Mouse (Mus musculus): ENCODE data around the gene Tcp11l2.

Tcp11l2 gene

GRCm38 (mm10) chr10:84576395-84577070 lies at the start of gene Tcp11l2:
Gene Tcp11l2, plus strand, starts transcription at chr10:84576626.
- DNase-seq, result peak; percentile 99

- no peak for DNase-seq
Measured at GRCm38 (mm10) chr10:84527070-84527469, 49.4 kb upstream of the Tcp11l2 start.

GRCm38 (mm10) chr10:84527631-84528030 lies 48.8 kb upstream of the Tcp11l2 start:
- DNase-seq, result no peak

GRCm38 (mm10) chr10:84530388-84530787 lies 46.0 kb upstream of the Tcp11l2 start:
- no peak for DNase-seq

- DNase-seq, result no peak
Measured at GRCm38 (mm10) chr10:84531576-84531975, 44.9 kb upstream of the Tcp11l2 start.

- peak; percentile 97 for DNase-seq
Measured at GRCm38 (mm10) chr10:84532191-84532889, 44.1 kb upstream of the Tcp11l2 start.

- DNase-seq, result peak; percentile 96
Measured at GRCm38 (mm10) chr10:84532911-84533882, 43.2 kb upstream of the Tcp11l2 start.

- DNase-seq, result peak; percentile 98
Measured at GRCm38 (mm10) chr10:84533912-84534671, 42.3 kb upstream of the Tcp11l2 start, which contains the start of gene Ckap4. Gene Ckap4, minus strand, starts transcription at chr10:84534062.

- no peak for DNase-seq
Measured at GRCm38 (mm10) chr10:84535458-84535857, 41.0 kb upstream of the Tcp11l2 start.

- peak; percentile 79 for DNase-seq
Measured at GRCm38 (mm10) chr10:84535859-84536258, 40.6 kb upstream of the Tcp11l2 start.

- DNase-seq, result peak; percentile 86
Measured at GRCm38 (mm10) chr10:84539651-84540050, 36.8 kb upstream of the Tcp11l2 start.

- no peak for DNase-seq
Measured at GRCm38 (mm10) chr10:84542802-84543658, 33.4 kb upstream of the Tcp11l2 start.

- no peak for DNase-seq
Measured at GRCm38 (mm10) chr10:84544841-84545610, 31.4 kb upstream of the Tcp11l2 start.

- peak; percentile 94 for DNase-seq
Measured at GRCm38 (mm10) chr10:84549146-84549919, 27.1 kb upstream of the Tcp11l2 start.

- peak; percentile 91 for DNase-seq
Measured at GRCm38 (mm10) chr10:84549920-84550293, 26.5 kb upstream of the Tcp11l2 start.

- no peak for DNase-seq
Measured at GRCm38 (mm10) chr10:84551846-84552245, 24.6 kb upstream of the Tcp11l2 start.

- DNase-seq, result no peak
Measured at GRCm38 (mm10) chr10:84552477-84552876, 23.9 kb upstream of the Tcp11l2 start.

- DNase-seq, result no peak
Measured at GRCm38 (mm10) chr10:84554291-84555009, 22.0 kb upstream of the Tcp11l2 start.

GRCm38 (mm10) chr10:84556120-84556519 lies 20.3 kb upstream of the Tcp11l2 start:
- no peak for DNase-seq
